Mouse (Mus musculus): Measurements from ENCODE around the gene Akap5. TPM values are rescaled to one million over a fixed set of nuclear protein-coding genes. Genes with fewer than 3 reads are reported as not detected.

Akap5 gene
- total and polyA plus RNA-seq, 3 experiments: 0.20 to 1.4 (median 1.3) TPM

- no peak for TF ChIP-seq GATA1 (IDR thresholded peaks at IDR 0.05; ENCODE audit: borderline replicate concordance, low read length)
- no peak for TF ChIP-seq TAL1 (conservative IDR thresholded peaks at IDR 0.05; ENCODE audit: low read depth, low read length)
- TF ChIP-seq POLR2AphosphoS5 (IDR thresholded peaks at IDR 0.05; ENCODE audit: insufficient replicate concordance, low read depth, low read length): no peak
- no peak for TF ChIP-seq CTCF (IDR thresholded peaks at IDR 0.05; ENCODE audit: low read depth, low read length)
- no peak for TF ChIP-seq GATA2 (IDR thresholded peaks at IDR 0.05; ENCODE audit: borderline replicate concordance, low read depth, low read length)
- Histone ChIP-seq H3K27me3 (ENCODE audit: insufficient read depth, low read length) (no peaks in the 10 kb centered on the region), H3K4me1 (ENCODE audit: insufficient read depth, low read depth, low read length) (peaks cover 12% of the 10 kb centered on the region), H3K36me3 (replicated peaks) (peaks cover 99% of the 10 kb centered on the region), H3K4me3 (ENCODE audit: low read depth, low read length) (no peak overlapping the region), H3K9me3 (replicated peaks) (no peaks in the 10 kb centered on the region)
- no peak for ATAC-seq (ENCODE audit: extremely low read depth, insufficient number of reproducible peaks, low FRiP score, poor library complexity, severe bottlenecking)
- no peak for DNase-seq (ENCODE audit: low spot score)
Measured at GRCm38 (mm10) chr12:76307964-76308363, 16.7 kb upstream of the Akap5 start.

GRCm38 (mm10) chr12:76308436-76308835 is 16.3 kb upstream of the Akap5 start:
- DNase-seq (ENCODE audit: low spot score): no peak
- Histone ChIP-seq H3K36me3 (replicated peaks) (peaks cover 99% of the 10 kb centered on the region), H3K4me1 (ENCODE audit: insufficient read depth, low read depth, low read length) (peaks cover 12% of the 10 kb centered on the region), H3K9me3 (replicated peaks) (no peaks in the 10 kb centered on the region), H3K4me3 (ENCODE audit: low read depth, low read length) (no peak overlapping the region), H3K27me3 (ENCODE audit: insufficient read depth, low read length) (no peaks in the 10 kb centered on the region)
- TF ChIP-seq CTCF (IDR thresholded peaks at IDR 0.05; ENCODE audit: low read depth, low read length) (no peak), POLR2AphosphoS5 (IDR thresholded peaks at IDR 0.05; ENCODE audit: insufficient replicate concordance, low read depth, low read length) (no peak), GATA1 (IDR thresholded peaks at IDR 0.05; ENCODE audit: borderline replicate concordance, low read length) (no peak), TAL1 (conservative IDR thresholded peaks at IDR 0.05; ENCODE audit: low read depth, low read length) (no peak), GATA2 (IDR thresholded peaks at IDR 0.05; ENCODE audit: borderline replicate concordance, low read depth, low read length) (no peak)
- ATAC-seq (ENCODE audit: extremely low read depth, insufficient number of reproducible peaks, low FRiP score, poor library complexity, severe bottlenecking): no peak

GRCm38 (mm10) chr12:76310007-76310406 is 14.7 kb upstream of the Akap5 start:
- H3K36me3 ChIP-seq (replicated peaks): peaks cover 99% of the 10 kb centered on the region
- DNase-seq (ENCODE audit: low spot score): no peak
- peaks cover 13% of the 10 kb centered on the region for H3K4me1 ChIP-seq (ENCODE audit: insufficient read depth, low read depth, low read length)
- no peaks in the 10 kb centered on the region for H3K27me3 ChIP-seq (ENCODE audit: insufficient read depth, low read length)
- ATAC-seq (ENCODE audit: extremely low read depth, insufficient number of reproducible peaks, low FRiP score, poor library complexity, severe bottlenecking): no peak; the same call in 1 of the 2 replicates
- H3K4me3 ChIP-seq (ENCODE audit: low read depth, low read length): no peak overlapping the region
- no peaks in the 10 kb centered on the region for H3K9me3 ChIP-seq (replicated peaks)
- TF ChIP-seq GATA2 (IDR thresholded peaks at IDR 0.05; ENCODE audit: borderline replicate concordance, low read depth, low read length) (no peak), GATA1 (IDR thresholded peaks at IDR 0.05; ENCODE audit: borderline replicate concordance, low read length) (no peak), CTCF (IDR thresholded peaks at IDR 0.05; ENCODE audit: low read depth, low read length) (no peak), POLR2AphosphoS5 (IDR thresholded peaks at IDR 0.05; ENCODE audit: insufficient replicate concordance, low read depth, low read length) (no peak), TAL1 (conservative IDR thresholded peaks at IDR 0.05; ENCODE audit: low read depth, low read length) (no peak)

- Histone ChIP-seq H3K27me3 (ENCODE audit: insufficient read depth, low read length) (no peaks in the 10 kb centered on the region), H3K9me3 (replicated peaks) (no peaks in the 10 kb centered on the region), H3K4me3 (ENCODE audit: low read depth, low read length) (no peak overlapping the region), H3K36me3 (replicated peaks) (peaks cover 99% of the 10 kb centered on the region), H3K4me1 (ENCODE audit: insufficient read depth, low read depth, low read length) (peaks cover 16% of the 10 kb centered on the region)
- no peak for ATAC-seq (ENCODE audit: extremely low read depth, insufficient number of reproducible peaks, low FRiP score, poor library complexity, severe bottlenecking)
- no peak for DNase-seq (ENCODE audit: low spot score)
- no peak for TF ChIP-seq CTCF (IDR thresholded peaks at IDR 0.05; ENCODE audit: low read depth, low read length)
- no peak for TF ChIP-seq GATA2 (IDR thresholded peaks at IDR 0.05; ENCODE audit: borderline replicate concordance, low read depth, low read length)
- TF ChIP-seq TAL1 (conservative IDR thresholded peaks at IDR 0.05; ENCODE audit: low read depth, low read length): no peak
- no peak for TF ChIP-seq POLR2AphosphoS5 (IDR thresholded peaks at IDR 0.05; ENCODE audit: insufficient replicate concordance, low read depth, low read length)
- TF ChIP-seq GATA1 (IDR thresholded peaks at IDR 0.05; ENCODE audit: borderline replicate concordance, low read length): no peak
Measured at GRCm38 (mm10) chr12:76310633-76311032, 14.1 kb upstream of the Akap5 start.

GRCm38 (mm10) chr12:76311227-76311626 is 13.5 kb upstream of the Akap5 start:
- no peak for DNase-seq (ENCODE audit: low spot score)
- Histone ChIP-seq H3K4me3 (ENCODE audit: low read depth, low read length) (no peak overlapping the region), H3K4me1 (ENCODE audit: insufficient read depth, low read depth, low read length) (peaks cover 20% of the 10 kb centered on the region), H3K27me3 (ENCODE audit: insufficient read depth, low read length) (no peaks in the 10 kb centered on the region), H3K36me3 (replicated peaks) (peaks cover 98% of the 10 kb centered on the region), H3K9me3 (replicated peaks) (no peaks in the 10 kb centered on the region)
- TF ChIP-seq TAL1 (conservative IDR thresholded peaks at IDR 0.05; ENCODE audit: low read depth, low read length) (no peak), GATA1 (IDR thresholded peaks at IDR 0.05; ENCODE audit: borderline replicate concordance, low read length) (no peak), GATA2 (IDR thresholded peaks at IDR 0.05; ENCODE audit: borderline replicate concordance, low read depth, low read length) (no peak), POLR2AphosphoS5 (IDR thresholded peaks at IDR 0.05; ENCODE audit: insufficient replicate concordance, low read depth, low read length) (no peak)
- no peak for ATAC-seq (ENCODE audit: extremely low read depth, insufficient number of reproducible peaks, low FRiP score, poor library complexity, severe bottlenecking)

- ATAC-seq (ENCODE audit: extremely low read depth, insufficient number of reproducible peaks, low FRiP score, poor library complexity, severe bottlenecking): no peak
- Histone ChIP-seq H3K4me3 (ENCODE audit: low read depth, low read length) (no peak overlapping the region), H3K27me3 (ENCODE audit: insufficient read depth, low read length) (no peaks in the 10 kb centered on the region), H3K36me3 (replicated peaks) (peaks cover 98% of the 10 kb centered on the region), H3K4me1 (ENCODE audit: insufficient read depth, low read depth, low read length) (peaks cover 27% of the 10 kb centered on the region), H3K9me3 (replicated peaks) (no peaks in the 10 kb centered on the region)
- DNase-seq (ENCODE audit: low spot score): no peak
- TF ChIP-seq TAL1 (conservative IDR thresholded peaks at IDR 0.05; ENCODE audit: low read depth, low read length): no peak
- no peak for TF ChIP-seq GATA1 (IDR thresholded peaks at IDR 0.05; ENCODE audit: borderline replicate concordance, low read length)
- TF ChIP-seq CTCF (IDR thresholded peaks at IDR 0.05; ENCODE audit: low read depth, low read length): no peak
- TF ChIP-seq GATA2 (IDR thresholded peaks at IDR 0.05; ENCODE audit: borderline replicate concordance, low read depth, low read length): no peak
- no peak for TF ChIP-seq POLR2AphosphoS5 (IDR thresholded peaks at IDR 0.05; ENCODE audit: insufficient replicate concordance, low read depth, low read length)
Measured at GRCm38 (mm10) chr12:76311951-76312350, 12.7 kb upstream of the Akap5 start.
